Mouse (Mus musculus): ENCODE measurements around the gene Foxp4.

DNA sequence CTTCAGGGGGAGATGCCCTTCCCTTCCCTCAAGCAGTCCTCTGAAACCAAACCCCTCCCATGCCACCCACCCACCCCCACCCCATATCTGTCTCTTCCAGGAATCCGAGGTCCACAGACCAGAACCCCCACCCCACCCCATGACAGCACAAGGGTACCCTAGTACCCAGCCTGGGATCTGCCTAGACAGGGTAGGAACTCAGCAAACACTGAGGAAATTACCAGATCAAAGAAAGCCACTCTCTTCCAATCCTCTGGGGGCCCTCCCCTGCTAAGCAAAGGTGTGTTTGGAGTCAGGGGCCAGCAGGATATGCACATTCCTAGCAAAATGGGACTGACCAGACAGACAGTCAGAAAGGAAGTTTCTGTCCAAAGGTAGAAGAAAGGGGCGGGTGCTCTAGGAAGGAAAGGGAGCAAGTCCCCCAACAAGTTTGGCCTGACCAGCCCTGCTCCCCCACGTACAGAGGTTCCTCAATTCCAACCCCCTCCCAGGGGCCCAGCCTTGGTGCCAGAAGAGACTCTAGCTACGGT is 3.2 kb downstream of the Foxp4 start:
- TF ChIP-seq MAX (IDR thresholded peaks at IDR 0.05) (no peak), CTCF (IDR thresholded peaks at IDR 0.05; ENCODE audit: control insufficient read depth, insufficient read depth, insufficient read length) (no peak), USF1 (IDR thresholded peaks at IDR 0.05; ENCODE audit: low read depth) (no peak), MYOG (IDR thresholded peaks at IDR 0.05; ENCODE audit: control insufficient read depth, extremely low read depth, insufficient read length) (no peak), MYOD1 (IDR thresholded peaks at IDR 0.05; ENCODE audit: control insufficient read depth, insufficient read length, low read depth) (no peak), FOSL1 (IDR thresholded peaks at IDR 0.05; ENCODE audit: insufficient read depth, low read length, poor library complexity, severe bottlenecking) (no peak), CEBPB (IDR thresholded peaks at IDR 0.05; ENCODE audit: low read depth) (no peak)

Data from C2C12 (cell line).